Mouse (Mus musculus): Measurements from ENCODE around the gene Gm20671.
"Not testable (repeated sequence)": the region's sequence is repeated elsewhere in the genome, so short reads cannot be mapped to it uniquely, and the experiment has no call there.

Gm20671 gene

DNA sequence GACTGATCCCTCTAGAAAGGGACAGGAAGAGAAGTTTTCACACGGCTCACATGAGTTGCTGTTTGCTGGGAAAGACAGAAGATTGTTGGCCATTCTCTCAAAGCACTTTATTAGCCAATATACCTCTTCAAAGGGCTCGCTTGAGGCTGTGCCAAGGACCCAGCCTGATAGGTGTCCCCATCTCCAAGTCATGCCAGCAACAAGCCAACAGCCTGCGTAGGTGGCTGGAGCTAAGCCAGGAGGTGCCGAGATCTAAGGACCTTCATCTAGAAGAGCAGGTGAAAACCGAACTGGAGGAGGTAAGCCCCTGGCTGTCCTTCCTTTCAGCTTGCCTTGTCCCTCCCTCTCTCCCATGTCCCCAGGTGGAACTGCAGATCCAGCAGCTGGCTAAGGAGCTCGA lies 91.1 kb downstream of the Gm20671 start:
- no peak for DNase-seq (ENCODE audit: low read depth, low spot score)

GRCm38 (mm10) chr5:32733892-32734291 lies 93.0 kb downstream of the Gm20671 start:
- DNase-seq (ENCODE audit: low read depth, low spot score), result not testable (repeated sequence)

DNA sequence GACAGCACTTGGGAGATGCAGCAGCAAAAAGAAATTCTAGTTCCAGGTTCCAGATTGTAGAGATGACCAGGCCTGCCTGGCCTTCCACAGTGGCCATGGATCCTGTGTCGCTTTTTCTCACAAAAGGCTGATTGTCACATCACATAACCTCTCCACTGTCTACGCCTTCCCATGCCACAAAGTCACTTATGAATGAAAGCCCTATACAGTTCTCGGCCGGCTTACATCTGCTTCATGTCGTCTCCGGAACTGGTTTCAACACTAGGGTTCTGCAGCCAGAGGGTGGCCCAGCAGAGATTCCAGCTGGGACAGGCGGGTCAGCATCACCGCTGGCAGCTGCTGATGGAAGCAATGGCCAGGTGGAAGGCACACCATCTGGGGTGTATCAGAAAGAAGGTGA lies 98.1 kb downstream of the Gm20671 start:
- no peak for DNase-seq (ENCODE audit: low read depth, low spot score)

GRCm38 (mm10) chr5:32728300-32728699 lies 98.6 kb downstream of the Gm20671 start:
- DNase-seq (ENCODE audit: low read depth, low spot score), result no peak

- DNase-seq (ENCODE audit: low read depth, low spot score), result not testable (repeated sequence)
Measured at GRCm38 (mm10) chr5:32725397-32725796, 101.5 kb downstream of the Gm20671 start.

DNA sequence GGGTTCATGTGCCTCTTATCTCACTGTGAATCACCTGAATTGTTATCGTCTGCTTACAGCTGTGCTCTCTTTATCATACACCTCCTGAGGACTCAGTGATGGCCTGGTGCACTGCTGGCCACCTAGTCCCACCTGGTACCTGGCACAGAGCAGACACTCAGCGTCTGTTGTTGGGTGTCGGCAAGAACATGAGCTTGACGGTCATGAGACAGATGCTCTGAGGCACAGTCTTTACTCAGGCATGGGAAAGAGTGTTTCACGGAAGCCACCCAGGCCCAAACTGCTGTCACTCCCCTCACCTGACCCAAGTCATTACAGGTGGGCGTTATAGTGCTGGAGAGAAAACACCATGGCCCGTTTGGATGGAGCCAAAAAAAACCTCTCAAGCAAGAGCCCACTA lies 102.9 kb downstream of the Gm20671 start:
- DNase-seq (ENCODE audit: low read depth, low spot score), result no peak

DNA sequence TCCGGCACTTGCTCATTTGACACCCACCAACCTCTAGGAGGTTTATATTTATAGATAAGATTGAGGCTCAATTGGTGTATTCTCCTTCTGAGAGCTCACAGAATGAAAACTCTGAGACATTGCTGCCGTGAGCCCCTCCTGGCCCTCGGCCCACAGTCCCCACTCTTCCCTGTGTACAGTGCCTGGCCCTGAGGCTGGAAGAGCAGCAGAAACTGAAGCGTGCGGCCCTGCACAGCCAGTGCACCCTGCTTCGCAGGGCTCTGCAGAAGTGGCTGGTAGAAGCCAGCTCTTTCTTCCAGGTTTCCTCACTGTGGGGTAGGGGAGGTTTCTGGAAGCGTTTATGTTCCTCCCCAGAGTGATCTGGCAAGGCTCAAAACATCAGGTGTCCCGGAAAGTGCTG lies 104.2 kb downstream of the Gm20671 start:
- not testable (repeated sequence) for DNase-seq (ENCODE audit: low read depth, low spot score)

DNA sequence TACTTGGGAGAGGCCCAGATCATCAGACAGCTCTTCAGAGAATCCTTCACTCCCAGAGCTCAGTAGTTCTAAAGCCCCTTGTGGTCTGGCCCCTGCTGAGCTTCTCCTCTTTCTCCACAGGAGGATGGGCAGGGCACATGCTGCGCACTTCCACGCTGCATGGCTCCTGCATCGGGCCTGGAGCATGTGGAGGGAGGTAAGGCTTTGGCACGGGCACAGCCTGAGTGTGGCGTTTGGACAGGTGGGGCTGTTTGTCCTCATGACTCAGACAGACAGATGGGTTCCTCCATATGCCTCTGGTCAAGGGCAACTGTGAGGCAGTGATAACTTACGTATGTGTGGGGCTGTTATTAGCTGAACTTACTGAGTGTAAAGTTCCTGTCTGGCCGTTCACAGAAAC lies 104.6 kb downstream of the Gm20671 start:
- DNase-seq (ENCODE audit: low read depth, low spot score), result no peak

- DNase-seq (ENCODE audit: low read depth, low spot score), result no peak
Measured at GRCm38 (mm10) chr5:32721316-32721715, 105.6 kb downstream of the Gm20671 start.

- DNase-seq (ENCODE audit: low read depth, low spot score), result no peak
Measured at GRCm38 (mm10) chr5:32720416-32720815, 106.5 kb downstream of the Gm20671 start.

DNA sequence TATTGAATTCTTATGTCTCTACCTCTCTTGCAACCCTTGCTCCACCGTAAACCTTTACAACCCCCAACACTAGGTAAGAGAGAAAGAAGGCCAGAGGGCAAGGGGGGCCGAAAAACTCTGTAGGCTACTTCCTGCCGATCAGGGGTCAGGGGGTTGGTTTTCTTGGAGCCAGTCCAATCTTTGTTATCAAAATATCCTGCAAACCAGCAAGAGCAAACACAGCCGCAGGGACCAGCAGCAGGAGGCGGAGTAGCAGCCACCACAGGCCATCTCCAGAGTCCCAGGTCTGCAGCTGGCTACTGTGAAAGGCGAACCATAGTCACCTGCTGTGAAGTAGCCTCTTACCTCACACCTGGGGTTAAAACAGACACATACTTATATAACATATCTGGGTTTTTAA lies 108.0 kb downstream of the Gm20671 start:
- no peak for DNase-seq (ENCODE audit: low read depth, low spot score)

GRCm38 (mm10) chr5:32717726-32718125 lies 109.2 kb downstream of the Gm20671 start:
- DNase-seq (ENCODE audit: low read depth, low spot score), result no peak

DNA sequence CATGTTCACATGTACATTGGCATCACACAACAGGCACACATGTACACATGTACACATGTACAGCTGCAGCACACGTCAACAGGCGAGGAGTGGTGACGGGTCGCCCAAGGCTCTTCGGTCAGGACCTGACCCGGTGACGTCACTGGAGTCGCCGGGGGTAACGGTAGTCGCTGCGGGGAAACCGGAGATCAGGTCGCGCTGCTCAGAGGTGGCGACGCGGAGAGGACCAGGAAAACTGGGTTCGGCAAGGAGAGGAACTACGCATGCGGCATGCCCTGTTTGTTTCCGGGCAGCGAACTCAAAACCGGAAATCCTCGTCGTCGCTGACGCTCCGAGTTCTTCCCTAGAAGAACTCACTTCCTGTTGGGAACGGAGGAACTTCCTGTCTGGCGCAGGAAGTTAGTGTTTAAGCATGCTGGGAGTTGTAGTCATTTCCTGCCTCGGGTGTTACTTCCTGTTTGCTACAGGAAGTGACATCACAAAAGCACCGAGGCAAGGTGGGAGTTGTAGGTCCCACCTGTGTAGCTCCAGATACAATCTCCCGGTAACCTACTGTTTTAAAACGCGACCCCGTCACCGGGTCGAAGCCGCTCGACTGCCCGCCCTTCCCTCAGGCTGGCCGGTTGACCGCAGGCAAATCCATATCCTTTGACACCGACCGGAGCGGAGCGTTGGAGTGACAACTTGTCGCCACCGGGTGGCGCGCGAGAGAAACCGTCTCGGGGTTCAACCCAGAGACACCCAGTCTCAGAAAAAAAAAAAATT lies 113.0 kb downstream of the Gm20671 start:
- peak; percentile 95 for DNase-seq (ENCODE audit: low read depth, low spot score)

DNA sequence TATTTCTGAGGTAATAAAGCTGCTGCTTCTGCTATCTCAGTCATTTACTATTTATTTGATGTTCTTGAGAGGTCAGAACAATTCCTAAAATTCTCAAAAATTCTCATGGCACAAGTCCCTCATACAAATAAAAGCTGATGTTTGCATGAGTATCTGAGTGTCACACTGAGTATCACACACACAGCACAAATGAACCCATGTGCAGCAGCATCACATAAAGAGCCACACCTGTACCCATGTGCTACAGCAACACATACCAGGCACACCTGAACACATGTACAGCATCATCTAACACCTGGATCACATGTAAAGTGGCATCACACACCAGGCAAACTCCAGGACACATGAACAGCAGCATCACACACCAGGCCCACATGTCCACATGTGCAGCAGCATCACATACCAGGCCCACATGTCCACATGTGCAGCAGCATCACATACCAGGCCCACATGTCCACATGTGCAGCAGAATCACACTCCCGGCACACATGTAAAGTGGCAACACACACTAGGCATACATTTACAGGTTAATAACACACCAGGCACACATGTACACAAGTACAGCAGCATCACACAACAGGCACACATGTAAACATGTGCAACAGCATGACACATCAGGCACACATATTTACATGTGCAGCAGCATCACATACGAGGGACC lies 113.7 kb downstream of the Gm20671 start:
- no peak for DNase-seq (ENCODE audit: low read depth, low spot score)

DNA sequence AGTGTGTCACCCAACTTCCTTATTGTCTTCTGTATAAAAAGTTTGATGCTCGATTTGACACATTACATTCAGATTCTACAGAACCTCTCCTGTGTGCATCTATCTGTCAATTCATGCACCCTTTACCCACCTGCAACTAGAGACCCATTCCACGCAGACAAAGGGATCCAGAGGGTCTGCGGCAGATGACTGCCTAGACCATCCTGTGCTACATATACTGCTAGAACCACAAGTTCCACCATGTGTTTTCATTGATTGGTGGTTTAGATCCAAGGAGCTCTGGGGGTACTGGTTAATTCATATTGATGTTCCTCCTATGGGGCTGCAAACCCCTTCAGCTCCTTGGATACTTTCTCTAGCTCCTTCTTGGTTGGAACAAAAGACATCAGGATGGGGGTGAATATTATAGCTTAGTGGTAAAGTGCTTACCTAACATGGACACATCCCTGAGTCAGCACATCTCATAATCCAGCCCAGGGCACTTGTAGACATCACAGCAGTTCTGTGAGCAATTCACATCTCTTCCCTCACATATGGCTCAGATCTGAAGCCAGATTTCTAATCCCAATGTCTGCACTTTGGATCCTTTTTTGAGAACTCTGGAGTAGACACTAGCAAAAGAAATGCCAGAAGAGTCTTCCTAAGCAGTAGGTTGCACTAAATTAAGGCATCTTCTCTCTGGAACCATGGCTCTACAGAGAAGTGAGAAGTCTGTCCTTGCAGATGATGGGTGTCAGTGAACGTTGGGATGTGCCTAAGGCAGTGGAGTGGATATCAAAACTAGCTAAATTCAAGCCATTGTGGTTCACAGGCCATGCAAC lies 114.5 kb downstream of the Gm20671 start:
- DNase-seq (ENCODE audit: low read depth, low spot score), result no peak

DNA sequence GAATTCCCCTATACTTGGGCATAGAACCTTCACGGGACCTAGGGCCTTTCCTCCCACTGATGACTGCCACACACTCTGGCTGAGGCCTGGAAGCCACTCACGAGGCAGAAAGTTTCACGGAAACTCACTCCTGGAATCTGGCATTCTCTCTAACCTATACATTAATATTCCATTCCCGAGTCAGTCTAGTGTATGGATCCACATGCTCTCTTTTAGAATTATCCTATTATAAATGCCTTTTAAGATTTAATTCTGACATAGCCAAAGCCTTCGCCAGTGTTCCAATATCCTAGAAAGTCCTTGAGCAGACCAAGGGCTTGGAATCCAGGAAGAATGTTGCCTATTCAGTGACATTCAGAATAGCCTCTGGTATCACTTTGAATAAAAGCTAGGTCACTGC lies 115.4 kb downstream of the Gm20671 start:
- DNase-seq (ENCODE audit: low read depth, low spot score), result no peak

- DNase-seq (ENCODE audit: low read depth, low spot score), result no peak
Measured at GRCm38 (mm10) chr5:32706226-32706780, 120.6 kb downstream of the Gm20671 start.

DNA sequence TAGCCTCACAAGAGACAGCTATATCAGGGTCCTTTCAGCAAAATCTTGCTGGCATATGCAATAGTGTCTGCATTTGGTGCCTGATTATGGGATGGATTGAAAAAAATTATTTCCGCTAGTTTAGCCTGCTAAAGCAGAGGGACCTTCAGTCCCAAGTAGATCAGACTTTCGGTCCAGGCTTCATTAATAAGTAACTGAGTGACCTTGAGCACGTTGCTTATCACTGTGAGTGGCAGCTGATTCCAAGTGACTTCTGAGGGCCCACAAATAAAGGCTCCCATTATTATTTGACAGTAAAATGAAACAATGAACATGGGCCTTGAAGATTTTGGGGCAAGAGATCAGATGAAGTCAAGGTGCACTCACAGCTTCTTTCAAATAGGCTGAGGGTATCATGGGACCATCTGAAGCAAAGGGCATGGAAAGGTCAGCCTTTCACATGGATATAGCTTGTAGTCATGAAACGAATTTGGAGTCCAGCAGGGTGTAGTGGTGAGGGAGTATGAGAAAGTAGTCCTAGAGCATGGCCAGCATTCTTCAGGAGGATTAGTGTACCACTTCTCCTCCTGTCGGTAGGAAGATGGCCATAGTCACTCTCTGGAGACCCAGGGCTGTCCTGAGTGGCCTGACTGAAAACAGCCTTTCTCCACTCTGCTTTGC lies 129.6 kb downstream of the Gm20671 start:
- no peak for DNase-seq (ENCODE audit: low read depth, low spot score)

DNA sequence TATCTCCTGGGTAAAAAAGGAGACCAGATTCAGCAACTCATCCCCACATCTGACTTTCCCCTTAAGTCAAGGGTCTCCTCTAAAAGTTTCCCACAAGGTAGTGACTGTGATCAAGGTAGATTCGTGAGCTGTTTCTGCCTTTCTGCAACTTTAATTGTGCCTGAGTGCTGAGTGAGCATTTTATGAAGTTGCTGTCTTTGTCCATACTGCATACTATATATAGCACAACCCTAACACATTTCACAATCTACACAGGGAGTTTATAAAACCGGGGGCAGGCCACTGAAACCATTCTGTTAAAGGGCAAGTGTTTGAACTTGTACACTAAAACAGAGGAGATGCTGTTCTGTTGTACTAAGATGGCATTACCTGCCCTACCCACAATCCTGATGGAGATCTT lies 133.5 kb downstream of the Gm20671 start:
- no peak for DNase-seq (ENCODE audit: low read depth, low spot score)

All from retina, postnatal 7 days (tissue).